Mouse (Mus musculus): Measurements from ENCODE around the gene Tecta.

DNA sequence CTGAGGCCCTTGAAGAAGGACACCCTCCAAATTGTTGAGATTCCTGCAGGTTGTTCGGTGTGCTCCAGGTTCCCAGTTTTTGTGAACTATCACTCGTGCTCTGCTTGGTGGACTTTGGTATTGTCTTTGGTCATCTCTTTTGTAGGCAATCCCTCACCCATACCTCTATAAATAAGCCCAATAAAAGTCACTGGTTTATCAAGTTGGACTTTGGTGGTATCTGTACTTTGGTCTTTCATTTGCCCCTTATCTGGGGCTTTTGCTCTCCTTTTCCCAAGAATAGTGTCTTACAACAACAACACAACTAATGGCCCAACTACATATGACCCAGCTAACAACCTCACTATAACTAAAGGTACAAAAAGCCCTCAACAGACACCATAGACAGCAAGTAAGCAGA is 41.5 kb upstream of the Tecta start:
- TF ChIP-seq POLR2A (IDR thresholded peaks at IDR 0.05; ENCODE audit: borderline replicate concordance, extremely low read depth, insufficient read depth, insufficient read length, poor library complexity, severe bottlenecking) (no peak), CTCF (IDR thresholded peaks at IDR 0.05; ENCODE audit: borderline replicate concordance, extremely low read depth, insufficient read depth, insufficient read length) (no peak)
